Mouse (Mus musculus) kidney, postnatal 25 days (tissue): ENCODE measurements around the gene Serinc4.
A peak's percentile ranks its signal among the peaks of the same experiment; 100 is the strongest.

Source experiments
- DNase-seq, 2 experiments: peaks; one replicate each; pipeline ENCODE4 v3.0.0; 2021; ENCODE audit warnings: mixed read lengths in 2 of 2

Gene Serinc4

DNA sequence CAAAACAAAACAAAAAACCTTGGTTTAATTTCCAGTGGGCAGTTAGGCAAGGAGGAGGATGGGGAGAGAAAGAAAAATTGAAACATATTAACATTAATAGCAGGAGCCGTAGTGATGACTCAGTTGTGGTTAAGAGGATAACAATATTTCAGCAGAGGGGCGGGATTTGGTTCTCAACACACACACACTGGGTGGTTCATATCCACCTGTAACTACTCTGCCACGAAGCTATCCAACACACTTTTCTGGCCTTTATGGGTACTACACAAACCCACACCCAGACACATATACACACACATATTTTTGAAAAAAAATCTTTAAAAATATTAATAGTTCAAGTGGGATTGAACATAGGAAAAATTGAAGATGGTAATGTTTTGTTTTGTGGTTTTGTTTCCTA is 9.6 kb downstream of the Serinc4 start:
- DNase-seq: no peak

GRCm38 (mm10) chr2:121446506-121446905 is 10.1 kb downstream of the Serinc4 start:
- no peak for DNase-seq

- no peak for DNase-seq
Observed at GRCm38 (mm10) chr2:121445117-121445516, 11.5 kb downstream of the Serinc4 start.

- DNase-seq: no peak
Observed at GRCm38 (mm10) chr2:121444178-121444577, 12.4 kb downstream of the Serinc4 start, which contains the start of gene Ell3. Ell3 (minus strand) TSS chr2:121444278.

GRCm38 (mm10) chr2:121443068-121443349 is 13.6 kb downstream of the Serinc4 start:
- peak in 1 of 2 experiments; percentile 48 for DNase-seq

- DNase-seq: peak; percentile 93 to 94
Observed at GRCm38 (mm10) chr2:121442259-121443067, 14.1 kb downstream of the Serinc4 start.

- DNase-seq: peak in 1 of 2 experiments; percentile 47
Observed at GRCm38 (mm10) chr2:121441800-121442199, 14.8 kb downstream of the Serinc4 start.

DNA sequence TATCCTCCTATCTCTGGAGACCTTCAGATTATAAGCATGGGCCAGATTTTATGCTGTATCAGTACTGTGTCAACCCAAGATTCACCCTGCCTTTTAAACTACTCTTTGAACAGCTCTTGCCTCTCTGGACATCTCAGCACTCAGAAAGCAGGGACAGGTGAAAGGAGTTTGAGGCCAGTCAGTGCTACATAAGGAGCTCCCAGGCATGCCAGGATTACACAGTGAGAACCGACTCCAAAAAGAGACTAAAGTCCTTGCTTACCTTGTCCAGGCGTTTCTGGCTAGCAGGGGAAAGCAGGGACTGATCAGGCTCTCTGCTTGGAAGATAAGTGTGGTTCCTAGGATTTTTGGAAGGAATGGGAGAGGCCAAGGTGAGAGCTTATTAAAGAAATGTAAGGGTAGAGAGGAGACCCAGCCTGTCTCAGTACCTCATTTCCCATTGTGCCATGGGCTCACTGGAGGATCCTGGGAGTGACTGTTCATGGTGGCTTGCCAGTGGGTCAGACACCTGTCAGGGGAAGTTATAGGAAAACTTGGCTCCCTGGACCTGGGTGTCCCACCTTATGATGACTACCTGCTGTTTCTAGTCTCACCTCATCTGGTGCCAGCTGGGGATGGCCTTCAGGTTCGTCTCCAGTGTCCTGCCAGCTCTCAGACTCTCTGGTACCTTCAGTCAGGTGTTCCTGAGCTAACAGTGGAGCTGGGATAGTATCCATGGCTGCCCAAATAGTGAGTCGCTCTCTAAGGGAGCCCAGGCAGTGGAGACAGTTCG is 15.6 kb downstream of the Serinc4 start:
- no peak for DNase-seq

DNA sequence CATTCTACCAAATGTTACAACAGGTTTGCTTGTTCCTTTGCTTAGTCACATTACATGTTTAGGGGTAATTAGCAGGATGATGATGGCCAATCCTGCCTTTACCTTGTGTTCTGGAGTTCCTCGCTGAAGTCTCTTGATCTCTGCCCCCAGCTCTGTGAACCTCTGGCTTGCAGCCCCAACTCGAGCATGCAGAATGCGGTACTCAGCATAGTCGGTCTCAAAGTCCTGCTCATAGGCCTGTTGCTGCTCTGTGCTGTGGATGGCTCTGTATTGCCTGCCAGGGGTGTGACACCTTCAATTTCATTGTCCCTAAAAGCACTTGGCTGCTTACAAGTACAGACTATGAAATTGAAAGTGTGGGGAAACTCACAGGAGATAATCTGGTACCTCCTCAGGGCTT is 16.8 kb downstream of the Serinc4 start:
- DNase-seq: peak; percentile 72 to 87

GRCm38 (mm10) chr2:121434854-121435253 is 21.7 kb downstream of the Serinc4 start:
- no peak for DNase-seq

- DNase-seq: no peak
Observed at GRCm38 (mm10) chr2:121425890-121426289, 30.7 kb downstream of the Serinc4 start.

GRCm38 (mm10) chr2:121423166-121423565 is 33.4 kb downstream of the Serinc4 start:
- no peak for DNase-seq

DNA sequence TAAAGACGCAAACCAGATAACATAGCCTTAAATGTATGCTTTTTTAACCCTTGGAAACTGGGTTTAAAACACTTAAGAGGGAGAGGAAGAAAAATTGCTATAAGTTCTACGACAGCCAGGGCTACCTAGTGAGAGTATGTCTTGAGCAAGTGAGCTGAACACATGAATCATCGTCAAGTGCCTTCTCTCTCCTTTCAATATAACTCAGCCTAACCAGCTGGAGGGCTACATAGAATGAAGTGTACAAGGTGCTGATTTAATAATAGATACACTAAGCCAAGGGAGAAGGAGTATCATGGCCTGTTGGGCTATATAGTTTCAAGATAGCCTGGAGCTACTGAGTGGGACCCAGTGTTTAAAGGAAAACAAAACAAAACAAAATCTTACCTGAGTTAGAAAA is 38.1 kb downstream of the Serinc4 start:
- no peak for DNase-seq

GRCm38 (mm10) chr2:121416356-121416755 is 40.2 kb downstream of the Serinc4 start:
- DNase-seq: no peak

DNA sequence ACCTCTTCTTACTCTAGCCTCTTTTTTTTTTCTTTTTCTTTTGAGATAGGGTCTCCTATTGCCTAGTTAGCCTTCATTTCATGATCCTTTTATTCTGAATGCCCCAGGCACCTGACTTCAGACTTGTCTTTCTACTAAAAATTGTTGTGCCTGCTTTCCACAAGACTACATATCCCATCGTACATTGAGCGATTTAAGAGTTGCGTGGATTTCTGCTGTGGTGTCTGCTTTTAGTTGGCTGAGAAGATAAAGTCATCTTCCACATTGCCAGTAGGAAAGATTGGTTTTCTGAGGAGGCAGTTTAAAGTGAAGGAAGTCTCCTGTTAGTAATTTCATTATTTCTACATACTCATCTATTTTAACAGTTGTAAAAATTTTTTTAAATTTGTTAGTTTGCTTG is 41.0 kb downstream of the Serinc4 start:
- no peak for DNase-seq

- DNase-seq: no peak
Observed at GRCm38 (mm10) chr2:121415103-121415502, 41.5 kb downstream of the Serinc4 start.

DNA sequence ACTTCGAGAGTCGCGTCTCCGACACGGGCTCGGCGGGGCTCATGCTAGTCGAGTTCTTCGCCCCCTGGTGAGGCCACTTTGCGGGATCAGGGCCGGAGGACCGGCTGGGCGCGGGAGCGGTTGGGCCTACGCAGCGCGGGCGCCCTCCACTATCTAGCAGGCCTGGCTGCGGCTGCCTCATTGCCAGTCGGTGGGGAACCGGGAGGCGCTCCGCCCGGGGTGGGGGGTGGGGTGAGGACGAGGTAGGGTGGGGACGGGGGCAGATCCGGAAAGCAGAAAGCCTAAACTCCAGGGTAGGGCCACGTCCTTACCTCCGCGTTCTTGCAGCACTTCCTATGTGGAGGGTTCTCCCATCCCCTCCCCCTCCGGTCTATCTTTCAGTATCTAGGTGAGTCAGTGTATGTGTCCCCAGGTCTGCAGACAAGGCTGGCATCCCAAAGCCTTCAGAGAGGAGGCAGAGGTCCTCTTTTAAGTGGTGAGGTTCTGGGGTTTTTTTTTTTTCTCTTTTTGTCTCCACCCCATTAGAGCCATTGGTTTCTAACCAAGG is 42.4 kb downstream of the Serinc4 start:
- peak; percentile 37 to 66 for DNase-seq

DNA sequence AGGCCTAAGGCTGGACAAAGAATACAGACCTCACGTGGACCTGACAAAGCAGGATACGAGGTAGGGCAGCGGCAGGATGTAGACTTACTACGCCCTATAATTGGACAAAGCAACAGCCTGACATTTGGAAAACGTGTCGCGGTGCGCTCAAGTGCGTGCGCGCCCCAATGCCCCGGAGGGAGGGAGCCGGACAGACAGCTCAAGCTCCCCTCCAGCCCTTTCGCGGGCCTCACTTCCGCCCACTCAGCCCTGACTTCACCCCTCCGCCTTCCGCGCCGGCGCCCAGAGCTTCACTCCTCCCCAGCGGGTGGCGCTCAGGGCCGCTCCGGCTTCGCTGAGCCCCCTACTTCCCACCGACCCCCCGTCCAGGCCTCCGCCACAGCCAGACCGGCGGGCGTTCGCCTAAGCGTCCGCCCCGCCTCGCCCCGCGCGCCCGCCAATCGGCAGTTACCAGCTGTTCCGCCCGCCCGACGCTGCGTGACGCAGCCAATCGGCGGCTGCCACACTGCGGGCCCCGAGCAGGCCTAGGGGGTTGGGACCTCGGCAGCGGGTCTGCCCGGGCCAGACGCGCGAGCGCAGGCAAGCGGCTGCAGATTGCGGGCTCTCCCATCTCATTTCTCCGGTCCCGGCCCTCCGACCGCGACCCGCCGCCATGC is 43.1 kb downstream of the Serinc4 start, which contains the start of the genes Pdia3 and Catsper2:
Gene Pdia3, plus strand, starts transcription at position 389 of the 656 bp plus-strand sequence.
Gene Catsper2, minus strand, starts transcription at position 406 of the 656 bp plus-strand sequence.
- DNase-seq: peak; percentile 95 to 99

DNA sequence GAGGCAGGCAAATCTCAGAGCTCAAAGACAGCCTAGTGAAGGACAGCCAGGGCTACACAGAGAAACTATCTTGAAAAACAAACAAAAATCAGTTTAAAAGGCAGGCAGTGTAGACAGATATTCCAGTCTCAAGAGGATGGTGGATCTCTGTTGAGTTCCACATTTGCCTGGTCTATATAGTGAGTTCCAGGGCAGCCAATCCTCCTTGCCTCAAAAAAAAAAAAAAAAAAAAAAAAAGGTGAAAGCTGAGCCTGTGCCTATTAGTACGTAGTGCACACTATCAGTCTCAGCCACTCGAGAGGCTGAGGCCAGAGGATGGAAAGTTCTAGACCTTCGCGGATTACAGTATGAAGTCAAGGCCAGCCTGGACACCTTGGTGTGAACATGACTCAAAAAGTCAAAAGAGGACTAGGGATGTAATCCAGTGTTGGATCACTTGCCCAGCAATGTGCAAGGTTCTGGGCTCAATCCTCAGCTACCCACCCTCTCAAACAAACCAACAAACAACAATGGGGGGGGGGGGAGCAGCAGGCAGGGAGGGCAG is 43.7 kb downstream of the Serinc4 start:
- no peak for DNase-seq

- peak; percentile 45 to 57 for DNase-seq
Observed at GRCm38 (mm10) chr2:121408160-121408559, 48.4 kb downstream of the Serinc4 start.

- peak; percentile 18 to 38 for DNase-seq
Observed at GRCm38 (mm10) chr2:121403296-121403695, 53.3 kb downstream of the Serinc4 start.

GRCm38 (mm10) chr2:121396624-121397023 is 60.0 kb downstream of the Serinc4 start:
- peak; percentile 83 to 92 for DNase-seq
